Mouse (Mus musculus): ENCODE measurements at regions not wholly inside any gene's neighbourhood (a gene's known extent, or its start where the extent isn't known, plus 50 kb on each side); places are given as distances from the start of the nearest gene placed in this dataset.

GRCm38 (mm10) chr19:21106241-21106669 is 152.3 kb upstream of the Tmc1 start:
- peak; percentile 81 for ATAC-seq (replicated peaks; ENCODE audit: poor library complexity, severe bottlenecking)

GRCm38 (mm10) chr19:21105004-21105403 is 151.0 kb upstream of the Tmc1 start:
- no peak for ATAC-seq (replicated peaks; ENCODE audit: poor library complexity, severe bottlenecking)

GRCm38 (mm10) chr19:21104462-21104936 is 150.5 kb upstream of the Tmc1 start:
- ATAC-seq (replicated peaks; ENCODE audit: poor library complexity, severe bottlenecking) = peak; percentile 71

GRCm38 (mm10) chr19:21077771-21078548 is 124.0 kb upstream of the Tmc1 start:
- ATAC-seq (replicated peaks; ENCODE audit: poor library complexity, severe bottlenecking) = no peak

- ATAC-seq (replicated peaks; ENCODE audit: poor library complexity, severe bottlenecking) = no peak
Measured at GRCm38 (mm10) chr19:21068381-21068780, 114.4 kb upstream of the Tmc1 start.

GRCm38 (mm10) chr19:21066432-21067113 is 112.6 kb upstream of the Tmc1 start:
- ATAC-seq (replicated peaks; ENCODE audit: poor library complexity, severe bottlenecking) = no peak

- peak; percentile 33; the same call in 1 of the 2 replicates for ATAC-seq (replicated peaks; ENCODE audit: poor library complexity, severe bottlenecking)
Measured at GRCm38 (mm10) chr19:21064902-21065301, 110.9 kb upstream of the Tmc1 start.

GRCm38 (mm10) chr19:21053597-21054544 is 99.9 kb upstream of the Tmc1 start:
- ATAC-seq (replicated peaks; ENCODE audit: poor library complexity, severe bottlenecking) = peak; percentile 77

- no peak for ATAC-seq (replicated peaks; ENCODE audit: poor library complexity, severe bottlenecking)
Measured at GRCm38 (mm10) chr19:21052771-21053170, 98.8 kb upstream of the Tmc1 start.

GRCm38 (mm10) chr19:21051872-21052271 is 97.9 kb upstream of the Tmc1 start:
- peak; percentile 75 for ATAC-seq (replicated peaks; ENCODE audit: poor library complexity, severe bottlenecking)

GRCm38 (mm10) chr19:21050994-21051721 is 97.2 kb upstream of the Tmc1 start:
- peak; percentile 43; the same call in 1 of the 2 replicates for ATAC-seq (replicated peaks; ENCODE audit: poor library complexity, severe bottlenecking)

- ATAC-seq (replicated peaks; ENCODE audit: poor library complexity, severe bottlenecking) = no peak
Measured at GRCm38 (mm10) chr19:21049301-21049700, 95.3 kb upstream of the Tmc1 start.

- peak; percentile 91 for ATAC-seq (replicated peaks; ENCODE audit: poor library complexity, severe bottlenecking)
Measured at GRCm38 (mm10) chr19:21045565-21045964, 91.6 kb upstream of the Tmc1 start.

- no peak for ATAC-seq (replicated peaks; ENCODE audit: poor library complexity, severe bottlenecking)
Measured at GRCm38 (mm10) chr19:21043958-21044357, 90.0 kb upstream of the Tmc1 start.

- ATAC-seq (replicated peaks; ENCODE audit: poor library complexity, severe bottlenecking) = no peak
Measured at GRCm38 (mm10) chr19:21042536-21042935, 88.5 kb upstream of the Tmc1 start.

- ATAC-seq (replicated peaks; ENCODE audit: poor library complexity, severe bottlenecking) = peak; percentile 16; the same call in 1 of the 2 replicates
Measured at GRCm38 (mm10) chr19:21037448-21038077, 83.6 kb upstream of the Tmc1 start.

- peak; percentile 54 for ATAC-seq (replicated peaks; ENCODE audit: poor library complexity, severe bottlenecking)
Measured at GRCm38 (mm10) chr19:21036507-21037425, 82.8 kb upstream of the Tmc1 start.

GRCm38 (mm10) chr19:21035505-21035904 is 81.5 kb upstream of the Tmc1 start:
- ATAC-seq (replicated peaks; ENCODE audit: poor library complexity, severe bottlenecking) = no peak
